Mouse (Mus musculus) left cerebral cortex, adult 11 months (tissue): ENCODE data around the gene Abcg4.

Source experiments
- DNase-seq: peaks from one replicate; pipeline ENCODE4 v3.0.0; 2022; ENCODE audit warnings: low spot score

Abcg4 gene

DNA sequence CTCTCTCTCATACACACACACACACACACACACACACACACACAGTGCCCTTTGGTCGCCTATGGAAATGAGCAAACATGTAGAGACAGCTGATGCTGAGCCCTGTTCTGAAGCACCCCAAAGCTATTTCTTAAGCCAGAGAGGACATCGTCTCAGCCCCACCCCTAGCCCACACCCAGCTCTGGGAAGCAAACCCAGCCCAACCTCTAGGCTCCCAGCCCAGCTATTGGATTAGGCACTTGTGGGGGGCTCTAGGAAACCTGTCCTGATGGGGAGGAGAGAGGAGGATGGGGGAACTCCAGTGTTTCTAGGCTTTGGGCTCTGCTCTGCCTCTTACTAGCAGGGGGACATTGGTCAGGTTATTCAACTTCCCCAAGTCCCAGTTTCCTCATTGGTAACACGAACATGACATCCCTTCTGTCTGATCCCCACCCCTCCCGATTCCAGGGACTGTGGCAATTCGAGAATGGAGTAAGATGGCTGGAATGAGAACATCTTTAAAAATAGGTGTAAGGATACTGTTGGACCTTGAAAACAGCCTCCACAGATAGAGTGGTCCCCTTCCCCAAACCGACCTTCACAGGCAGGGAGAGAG lies 2.1 kb downstream of the Abcg4 start:
- no peak for DNase-seq

DNA sequence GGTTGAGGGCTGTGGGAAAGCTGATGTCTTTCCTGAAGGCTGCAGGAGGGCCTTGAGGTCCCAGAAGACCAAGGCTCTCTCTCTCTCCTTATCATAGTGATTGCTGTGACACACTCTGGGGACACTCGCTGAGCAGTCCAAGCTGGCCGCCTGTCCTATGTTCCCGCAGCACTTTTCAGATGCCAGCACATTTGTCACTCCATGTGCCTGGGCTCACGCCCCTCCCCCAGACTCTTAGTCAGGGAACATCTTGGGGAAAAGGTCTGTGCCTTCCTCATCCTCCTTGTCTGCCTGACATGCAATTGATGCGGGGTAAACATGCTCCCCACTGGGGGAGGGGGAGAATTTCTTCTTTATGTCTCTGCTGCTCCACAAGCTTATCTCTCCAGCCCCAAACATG lies 5.2 kb downstream of the Abcg4 start:
- no peak for DNase-seq

DNA sequence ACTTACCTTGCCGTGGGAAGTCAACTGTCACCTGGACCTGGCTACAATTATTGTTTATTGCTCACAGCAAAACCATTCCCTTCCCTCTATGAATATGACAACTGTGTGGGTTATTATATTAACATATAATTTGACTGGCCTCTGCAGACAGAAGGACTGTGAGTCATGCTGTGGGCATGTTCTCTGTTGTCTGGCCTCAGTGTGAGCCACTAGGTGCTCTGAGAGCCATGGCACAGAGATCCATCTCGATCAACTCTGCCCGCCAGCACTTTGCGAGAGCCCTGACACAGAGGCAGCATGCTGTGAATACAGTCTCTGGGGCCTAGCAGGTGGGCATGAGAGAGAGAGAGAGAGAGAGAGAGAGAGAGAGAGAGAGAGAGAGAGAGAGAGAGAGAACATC lies 18.4 kb downstream of the Abcg4 start:
- DNase-seq = no peak

DNA sequence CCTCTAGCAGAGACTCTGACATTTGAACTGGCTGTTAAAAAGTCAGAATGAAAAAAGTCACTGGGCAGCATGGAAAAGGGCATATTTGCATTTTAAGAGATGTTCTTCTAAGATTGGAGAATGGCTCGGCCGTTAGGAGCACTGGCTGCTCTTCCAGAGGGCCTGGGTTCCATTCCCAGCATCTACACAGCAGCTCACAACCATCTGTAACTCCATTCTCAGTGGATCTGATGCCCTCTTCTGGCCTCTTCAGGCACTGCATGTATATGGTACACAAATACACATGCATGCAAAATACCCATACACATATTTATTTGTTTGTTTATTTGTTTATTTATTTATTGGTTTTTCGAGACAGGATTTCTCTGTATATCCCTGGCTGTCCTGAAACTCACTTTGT lies 19.3 kb downstream of the Abcg4 start:
- DNase-seq = no peak

DNA sequence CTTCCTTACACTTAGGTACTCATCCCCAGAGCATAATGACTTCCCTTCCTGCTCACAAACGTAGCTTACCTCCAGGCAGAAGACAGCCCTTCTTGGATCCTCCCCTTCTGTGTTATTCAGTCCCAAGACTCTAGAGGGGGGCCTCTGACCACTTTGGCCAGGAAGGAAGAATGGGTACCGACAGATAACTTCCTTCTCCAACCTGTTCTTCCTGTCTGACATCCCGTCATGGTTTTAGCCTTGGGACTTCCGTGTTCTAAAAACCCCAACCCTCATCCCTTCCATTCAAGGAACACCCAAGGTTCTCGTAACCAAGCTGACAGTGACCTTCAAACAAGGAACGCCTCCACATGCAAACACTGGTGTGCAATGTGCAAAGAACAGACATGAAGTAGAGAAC lies 20.0 kb downstream of the Abcg4 start, which contains the start of gene Nlrx1:
TSS of gene Nlrx1 (minus strand) at position 168 of the 400 bp plus-strand sequence.
- DNase-seq = no peak

DNA sequence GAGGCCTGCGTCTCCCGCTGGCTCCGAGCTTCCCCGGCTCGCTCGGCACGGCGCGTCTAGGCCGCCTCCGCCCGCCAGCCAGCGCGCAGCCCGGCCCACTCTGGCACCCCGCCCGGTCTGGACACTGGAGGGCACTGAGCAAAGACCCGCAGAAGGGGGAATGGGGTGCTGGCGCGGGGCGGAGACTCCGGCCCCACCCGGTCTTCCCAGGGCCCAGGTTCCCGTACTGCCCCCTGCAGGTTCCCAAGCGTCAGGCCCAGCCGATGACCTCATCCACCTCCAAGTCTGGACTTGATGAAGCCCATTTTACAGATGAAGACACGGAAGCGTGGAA lies 20.4 kb downstream of the Abcg4 start:
- DNase-seq = peak; percentile 61

DNA sequence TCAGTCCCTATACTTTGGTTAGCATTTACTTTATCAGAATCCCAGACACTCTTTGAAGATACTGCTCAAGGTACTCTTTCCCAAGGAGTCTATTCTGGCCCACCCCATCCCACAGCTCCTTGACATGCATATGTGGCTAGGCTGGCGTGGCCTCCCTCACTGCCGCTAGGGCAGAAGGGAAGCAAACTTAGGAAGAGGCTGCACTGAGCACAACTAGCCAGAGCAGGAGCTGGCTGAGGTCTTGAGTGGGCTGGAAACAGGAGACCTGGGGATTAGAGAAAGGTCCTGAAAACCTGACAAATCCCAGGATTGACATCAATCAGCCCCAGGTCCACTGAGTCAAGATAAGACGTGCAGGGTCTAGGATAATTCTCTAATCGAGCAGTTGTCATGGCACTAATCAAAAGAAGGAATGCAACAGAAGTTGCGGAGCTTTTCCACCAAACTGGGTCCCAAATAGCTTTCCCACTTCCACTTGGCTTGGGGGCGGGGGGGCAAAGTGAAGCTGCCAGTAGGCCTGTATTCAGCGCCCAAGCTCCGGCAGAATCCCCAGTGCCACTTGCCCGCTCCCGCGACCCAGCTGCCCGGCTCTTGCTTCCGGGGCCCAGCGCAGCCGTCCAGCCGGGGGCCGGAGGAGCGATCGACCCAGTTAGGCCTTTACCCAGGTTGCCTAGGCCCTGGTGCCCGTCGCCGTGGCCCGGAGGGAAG lies 20.9 kb downstream of the Abcg4 start:
- DNase-seq = no peak

DNA sequence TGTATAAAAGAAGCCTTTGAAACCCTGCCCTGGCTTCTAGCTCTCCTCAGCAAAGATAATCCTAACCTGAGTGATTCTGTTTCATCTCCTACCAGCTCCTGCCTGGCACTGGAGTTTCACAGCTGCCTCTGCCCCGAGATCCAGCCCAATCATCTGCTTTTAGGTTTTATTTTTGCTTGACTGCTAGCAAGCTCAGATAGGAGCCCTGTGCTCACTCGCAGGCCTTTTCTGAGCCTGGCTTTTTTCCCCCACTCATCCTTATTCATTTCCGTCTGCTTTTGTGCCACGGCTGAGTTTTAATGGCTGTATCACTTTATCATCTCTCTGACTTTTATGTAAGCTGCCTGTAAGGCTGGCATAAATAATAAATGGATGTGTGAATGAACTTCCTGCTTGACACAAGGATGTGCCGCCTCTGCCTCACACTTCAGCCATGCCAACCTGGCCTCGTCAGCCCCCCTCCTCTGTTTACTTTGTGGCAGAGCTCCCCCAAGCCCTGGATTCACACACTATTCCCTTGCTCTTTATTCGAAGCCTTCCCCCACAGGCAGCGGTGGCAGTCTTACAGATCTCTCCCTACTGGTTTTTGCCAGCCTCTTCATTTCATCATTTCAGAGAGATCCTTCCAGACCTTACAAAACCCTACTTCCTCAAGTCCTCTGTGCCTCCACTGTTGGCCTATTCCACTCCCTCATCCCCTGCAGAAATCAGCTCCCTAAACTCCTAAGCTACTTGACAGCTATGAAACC lies 21.8 kb downstream of the Abcg4 start:
- DNase-seq = peak; percentile 50

DNA sequence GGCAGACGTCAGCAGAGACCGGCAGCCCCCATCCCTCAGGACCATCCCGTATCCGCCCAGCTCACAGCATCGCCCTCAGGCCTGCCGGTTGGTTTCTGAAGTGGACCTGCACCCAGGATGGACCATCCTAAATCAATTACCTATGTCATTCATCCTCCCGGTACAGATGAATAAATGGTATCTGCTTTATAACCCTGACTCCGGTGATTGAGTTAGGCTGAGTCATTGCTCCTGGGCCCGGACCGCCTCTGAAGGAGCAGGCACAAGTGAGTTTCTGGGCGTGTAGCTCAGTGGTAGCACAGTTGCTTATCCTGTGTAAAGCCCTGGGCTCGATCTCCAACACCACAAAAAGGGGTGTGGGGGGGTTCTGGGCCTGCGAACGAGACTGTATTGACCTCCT lies 27.0 kb downstream of the Abcg4 start:
- DNase-seq = no peak

DNA sequence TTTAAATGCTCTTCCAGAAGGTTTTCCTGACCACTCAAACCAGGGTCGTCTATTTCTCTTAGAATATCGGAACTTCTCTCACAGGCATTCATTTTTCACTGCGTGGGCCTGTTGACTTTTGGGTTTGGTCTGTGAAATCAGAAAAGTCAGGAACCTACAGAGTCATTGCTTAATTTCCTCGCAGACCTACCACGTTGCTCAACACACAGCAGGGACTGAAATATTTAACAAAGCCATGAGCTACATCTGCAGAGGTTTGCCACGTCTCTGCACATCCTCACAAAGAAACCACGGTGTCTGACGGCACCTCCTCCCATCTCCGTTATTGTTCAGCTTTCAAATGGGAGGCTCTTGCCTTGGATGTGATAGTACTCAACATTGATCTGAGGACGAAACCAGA lies 29.4 kb downstream of the Abcg4 start:
- DNase-seq = no peak

DNA sequence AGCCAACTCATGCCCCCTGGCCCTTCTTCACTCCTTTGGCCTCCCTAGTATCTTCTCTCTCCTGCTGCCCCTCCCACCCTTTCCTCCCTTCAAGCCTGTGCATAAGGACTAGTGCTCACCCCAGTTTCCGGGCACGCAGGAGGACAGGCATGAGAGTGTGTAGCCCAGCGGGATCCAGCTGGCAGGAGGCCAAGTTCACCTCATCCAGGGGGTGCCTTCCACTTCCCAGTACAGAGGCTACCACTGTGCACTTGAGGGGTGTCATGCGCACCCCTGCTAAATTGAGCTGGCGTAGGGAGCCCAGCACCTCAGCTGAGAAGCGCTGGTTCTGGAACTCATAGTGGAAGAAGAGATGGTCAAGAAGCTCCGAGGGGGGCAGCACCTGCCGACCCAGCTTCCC lies 32.2 kb downstream of the Abcg4 start:
- DNase-seq = no peak

DNA sequence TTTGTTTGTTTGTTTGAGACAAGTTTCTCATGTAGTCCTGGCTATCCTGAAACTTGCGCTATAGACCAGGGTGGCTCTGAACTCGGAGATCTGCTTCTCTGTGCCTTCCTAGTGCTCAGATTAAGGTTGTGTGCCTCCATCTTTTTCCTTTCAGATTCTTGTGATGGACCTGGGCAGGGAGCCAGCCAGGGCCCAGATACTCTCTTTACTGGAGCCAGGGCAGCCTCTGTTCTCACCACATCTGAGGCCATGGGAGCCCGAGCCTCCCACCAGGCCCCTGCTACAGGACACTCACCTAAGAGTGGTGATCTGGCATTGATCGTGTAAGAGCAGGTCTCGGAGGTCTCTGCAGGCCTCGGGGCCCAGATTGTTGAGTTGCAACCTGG lies 33.3 kb downstream of the Abcg4 start:
- no peak for DNase-seq

DNA sequence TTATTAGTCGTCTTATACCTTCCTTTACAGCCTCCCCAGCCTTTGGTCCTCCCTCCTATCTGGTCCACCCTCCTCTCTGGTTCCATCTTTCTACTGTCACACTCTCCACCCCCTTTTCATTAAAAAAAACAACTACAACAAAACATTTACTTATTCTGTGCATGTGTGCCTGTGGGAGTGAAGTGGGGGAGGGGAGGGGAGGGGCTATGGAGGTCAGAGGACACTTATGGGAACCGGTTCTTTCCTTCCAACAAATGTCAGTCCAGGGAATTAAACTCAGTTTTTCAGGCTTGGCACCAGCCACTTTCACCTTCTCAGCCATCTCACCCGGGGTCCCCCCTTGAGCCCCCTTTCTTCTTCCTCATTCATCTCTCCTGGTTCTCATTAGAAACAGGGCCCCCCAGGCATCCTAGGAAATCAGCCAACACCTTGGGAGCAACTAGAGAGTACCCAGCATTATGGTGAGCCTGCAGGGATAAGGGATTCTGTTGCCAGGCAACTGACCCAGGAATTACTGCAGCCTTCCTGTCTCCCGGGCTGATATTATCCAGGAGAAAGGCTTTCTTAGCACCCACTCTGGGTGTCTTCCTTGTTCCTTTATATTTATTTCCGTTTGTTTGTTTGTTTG lies 33.8 kb downstream of the Abcg4 start:
- DNase-seq = no peak

DNA sequence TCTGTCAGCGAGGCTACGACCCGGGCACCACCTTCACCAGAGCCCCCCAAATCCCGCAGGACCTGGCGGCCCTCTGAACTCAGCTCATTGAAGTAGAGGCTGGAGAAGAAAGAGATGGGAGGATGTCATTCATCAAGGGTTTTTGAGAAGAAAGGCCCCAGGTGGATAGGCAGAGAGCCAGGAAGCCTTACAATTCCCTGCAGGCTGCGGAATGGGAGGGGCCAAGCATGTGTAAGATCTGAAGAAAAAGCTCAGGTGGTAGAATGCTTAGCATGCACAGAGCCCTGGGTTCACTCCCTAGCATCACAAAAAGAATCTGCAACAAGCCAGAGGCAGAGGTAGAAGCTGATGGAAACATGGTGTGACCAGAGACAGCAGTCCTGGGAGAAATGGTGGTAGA lies 35.0 kb downstream of the Abcg4 start:
- DNase-seq = no peak

DNA sequence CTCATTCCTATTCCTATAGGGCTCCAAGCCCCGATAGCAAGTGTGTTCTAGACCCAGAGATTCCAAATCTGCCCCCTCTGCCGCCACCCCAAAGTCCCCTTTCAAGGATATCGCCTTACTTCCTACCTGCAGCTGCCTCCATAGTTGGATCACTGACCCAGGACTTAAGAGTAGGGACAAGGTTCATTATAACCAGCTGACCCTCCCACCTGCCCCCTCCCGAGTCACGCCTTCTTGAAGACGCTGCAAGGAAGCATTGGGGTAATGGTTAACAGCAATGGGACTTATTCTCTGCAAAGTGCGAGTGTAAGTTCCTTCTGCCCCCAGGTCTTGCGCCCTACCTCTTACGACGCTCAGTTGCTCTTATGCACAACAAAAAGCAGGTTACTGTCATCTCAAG lies 37.1 kb downstream of the Abcg4 start, which contains the start of gene Pdzd3:
TSS of gene Pdzd3 (minus strand) at position 158 of the 400 bp plus-strand sequence.
- DNase-seq = no peak

DNA sequence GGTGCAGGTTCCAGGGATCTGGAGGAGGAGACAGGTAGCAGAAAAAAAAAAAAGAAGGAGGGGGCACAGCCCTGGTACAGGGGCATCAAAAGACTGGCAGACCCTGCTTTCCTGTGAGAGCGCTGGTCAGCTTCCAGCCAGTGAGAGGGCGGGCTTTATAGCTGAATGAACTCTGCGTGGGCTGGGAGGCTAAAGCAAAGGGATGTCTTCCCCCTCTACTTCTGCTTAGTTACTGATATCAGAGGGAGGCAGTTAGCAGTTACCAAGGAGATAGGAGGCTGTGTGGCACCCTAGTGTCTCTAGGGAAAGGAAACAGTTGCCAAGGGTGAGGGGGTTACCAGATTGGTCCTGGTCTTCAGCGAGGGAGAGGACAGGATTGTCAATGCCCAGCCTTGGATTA lies 38.0 kb downstream of the Abcg4 start:
- DNase-seq = no peak

DNA sequence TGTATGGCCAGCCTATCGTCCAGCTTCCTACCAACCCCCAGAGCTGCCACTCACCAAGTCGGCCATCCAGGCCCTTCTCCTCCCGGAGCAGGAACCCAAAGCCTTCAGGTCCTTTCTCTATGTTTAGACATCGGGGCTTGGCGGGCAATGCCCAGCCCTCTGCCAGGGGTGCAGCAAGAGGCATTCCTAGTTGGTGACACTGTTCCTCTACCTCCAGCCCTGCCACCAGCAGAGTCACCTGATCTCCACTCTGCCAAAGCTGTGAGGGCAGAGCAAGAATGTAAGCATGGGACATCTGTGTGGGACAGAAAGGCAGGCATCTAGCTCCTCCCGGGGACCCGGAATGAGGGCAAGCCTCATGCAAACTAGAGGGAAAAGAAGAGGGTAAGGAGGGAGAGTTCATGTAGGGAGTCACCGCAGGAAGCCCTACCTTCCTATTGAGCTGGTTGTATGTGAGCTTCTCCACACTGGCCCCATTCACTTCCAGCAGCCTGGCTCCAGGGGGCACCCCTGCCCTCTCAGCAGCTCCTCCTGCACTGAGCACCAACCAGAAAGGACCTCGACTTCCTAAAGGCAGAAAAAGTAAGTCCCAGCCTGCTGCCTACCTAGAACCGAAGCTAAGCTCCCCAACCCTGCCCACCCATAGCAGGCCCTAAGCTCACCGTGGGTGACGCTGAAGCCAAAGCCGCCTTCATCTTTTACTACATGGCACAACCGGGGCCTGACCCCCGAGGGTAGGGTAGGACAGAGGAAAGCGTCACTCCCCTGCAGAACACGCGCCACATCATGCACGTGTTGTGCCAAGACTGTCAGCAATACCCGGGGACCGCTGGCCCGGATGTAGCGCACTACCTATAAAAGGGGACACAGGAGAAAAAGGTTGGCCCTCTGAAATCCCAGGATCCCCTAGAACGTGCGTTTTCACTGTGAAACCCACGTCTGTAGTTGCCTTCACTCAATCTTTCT lies 39.0 kb downstream of the Abcg4 start:
- DNase-seq = peak; percentile 52

DNA sequence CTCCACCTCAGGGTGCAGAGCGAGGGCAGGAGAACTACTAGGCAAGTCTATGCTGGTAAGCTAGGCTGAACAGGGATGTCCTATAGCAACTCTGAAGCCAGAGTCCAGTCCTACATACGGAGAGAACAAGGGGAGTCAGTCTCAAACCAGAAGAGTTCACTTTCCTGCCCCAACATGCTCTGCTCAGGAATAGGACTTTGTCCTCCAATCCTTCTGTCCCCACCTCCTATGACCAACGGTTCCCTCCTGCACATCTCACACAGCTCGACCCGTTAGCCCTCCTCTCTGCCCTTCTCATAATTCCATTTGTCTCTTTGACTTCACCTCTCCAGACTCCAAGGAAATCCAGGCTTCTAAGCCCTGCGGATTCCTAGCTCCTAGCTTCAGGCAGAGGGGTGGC lies 40.5 kb downstream of the Abcg4 start:
- no peak for DNase-seq

DNA sequence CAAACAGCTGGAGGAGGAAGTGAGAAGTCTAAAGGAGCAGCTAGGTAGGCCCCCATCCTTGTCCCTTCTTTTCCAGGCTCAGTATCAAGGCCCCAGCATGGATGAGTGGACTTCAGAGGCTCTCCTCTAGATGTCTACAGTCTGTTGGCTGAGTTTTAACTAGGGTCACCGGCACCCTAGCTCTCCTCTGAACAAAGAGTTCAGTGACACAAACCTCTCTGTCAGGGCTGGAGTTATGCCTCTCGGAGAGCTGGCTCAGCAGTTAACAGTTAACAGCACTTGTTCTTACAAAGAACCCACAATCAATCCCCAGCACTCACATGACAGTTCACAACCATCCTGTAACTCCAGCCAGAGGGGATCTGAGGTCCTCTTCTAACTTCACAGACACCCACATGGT lies 44.8 kb downstream of the Abcg4 start:
- no peak for DNase-seq

DNA sequence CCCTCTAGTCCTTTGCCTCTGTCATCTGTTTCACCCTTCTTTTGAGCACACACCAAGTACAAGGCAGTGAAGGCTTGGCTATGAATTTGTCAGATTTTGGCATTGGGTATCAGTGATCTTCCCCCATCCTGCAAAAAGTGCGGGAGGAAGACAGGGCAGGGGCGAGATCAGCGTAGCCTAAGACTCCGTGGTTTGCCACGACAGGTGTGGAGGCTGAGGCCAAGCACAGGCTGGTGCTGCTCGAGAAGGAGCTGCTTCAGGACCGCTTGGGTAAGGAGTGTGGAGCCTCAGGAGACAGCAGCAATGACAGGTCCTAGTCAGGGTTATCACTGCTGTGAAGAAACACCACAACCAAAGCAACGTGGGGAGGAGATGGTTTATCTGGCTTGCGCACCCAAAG lies 47.0 kb downstream of the Abcg4 start:
- DNase-seq = no peak

DNA sequence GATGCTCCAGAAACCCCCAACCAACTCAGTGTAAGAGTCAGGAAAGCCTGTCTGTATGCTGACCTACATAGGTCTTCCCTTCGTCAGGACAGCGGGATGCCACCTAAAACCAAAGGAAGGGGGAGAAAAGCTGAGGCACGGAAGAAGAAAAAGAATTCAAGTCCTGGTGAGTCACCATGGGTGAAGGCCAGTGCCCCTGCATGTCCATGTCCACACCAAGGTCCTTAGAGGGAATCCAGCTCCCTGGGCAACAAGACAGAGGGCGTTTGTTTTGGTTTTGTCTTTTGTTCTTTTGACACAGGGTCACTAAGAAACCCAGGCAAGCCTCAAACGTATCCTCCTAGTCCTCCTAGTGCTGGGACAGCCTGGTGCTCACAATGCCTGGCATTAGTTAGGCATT lies 47.5 kb downstream of the Abcg4 start:
- DNase-seq = no peak

DNA sequence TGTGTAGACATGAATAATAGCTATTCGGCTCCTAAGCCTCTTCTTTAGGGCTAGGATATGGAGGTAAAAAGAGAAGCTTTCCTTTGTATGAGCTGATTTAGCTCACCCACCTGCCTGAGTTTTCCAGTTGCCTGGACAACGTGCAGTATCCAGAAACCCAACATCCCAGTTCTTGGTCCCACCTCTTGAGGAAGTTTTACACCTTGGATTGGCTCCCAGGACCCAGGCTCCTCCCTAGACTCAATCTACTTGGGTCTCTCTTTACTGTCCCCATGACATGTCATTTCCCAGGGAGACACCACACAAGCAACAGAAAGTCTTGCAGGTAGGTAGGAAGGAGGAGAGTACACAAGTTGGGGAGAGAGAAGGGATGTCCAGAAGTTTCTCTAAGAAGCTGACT lies 48.0 kb downstream of the Abcg4 start, which contains the start of gene Ccdc153:
TSS of gene Ccdc153 (plus strand) at position 278 of the 400 bp plus-strand sequence.
- no peak for DNase-seq
